Comparison of ENCODE assay signal across 8 mouse cellular contexts in the genomic region with DNA sequence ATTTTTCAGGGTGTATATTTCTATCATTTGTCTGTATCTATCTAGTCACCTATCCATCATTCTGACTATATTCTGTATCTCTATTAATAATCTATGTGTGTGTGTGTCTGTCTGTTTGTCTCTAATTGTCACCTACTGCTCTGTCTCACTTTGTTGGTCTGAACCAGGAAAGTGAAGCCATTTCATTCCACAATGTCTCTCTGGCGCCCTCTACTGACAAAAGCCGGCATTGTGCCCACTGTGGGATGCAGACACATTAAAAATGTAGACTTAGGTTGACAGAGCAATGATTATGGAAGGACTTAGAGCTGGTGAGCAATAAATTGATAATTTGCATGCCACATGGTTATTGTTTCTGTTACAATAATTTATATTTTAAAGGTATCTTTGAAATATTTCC. TPM values are rescaled to one million over a fixed set of nuclear protein-coding genes. Genes with fewer than 3 reads are reported as not detected.
A peak's percentile ranks its signal among the peaks of the same experiment; 100 is the strongest.
DNase-seq lines count a peak whose midpoint lies in the region; ATAC-seq and TF ChIP-seq lines count a peak whose summit lies in the region.

No protein-coding gene starts in this region.

- H3K79me2 ChIP-seq in liver, adult 2 months (ENCODE audit: control insufficient read depth, insufficient read depth, low read length), result no peaks in the 10 kb centered on the region

- no peaks in the 10 kb centered on the region for H3K36me3 ChIP-seq in kidney, embryonic 15.5 days
- peaks cover 19% of the 10 kb centered on the region for H3K36me3 ChIP-seq in liver, adult 2 months (ENCODE audit: control insufficient read depth, insufficient read depth, low read length)
- no peaks in the 10 kb centered on the region for H3K36me3 ChIP-seq in neural tube, embryonic 12.5 days

- ATAC-seq in kidney, embryonic 15.5 days (replicated peaks; ENCODE audit: low FRiP score), result 0 out of 2 replicates have a peak, but pooled peaks have one; percentile 49
- peak; percentile 61; the same call in 1 of the 2 replicates for ATAC-seq in neural tube, embryonic 12.5 days (ENCODE audit: low FRiP score, low read depth)

- 0% methylated on average over 2 of the region's 2 CpGs for WGBS in cerebellum, adult 2 months
- WGBS in kidney, embryonic 15.5 days, result 0% methylated on average over 2 of the region's 2 CpGs
- WGBS in liver, adult 2 months, result 1% methylated on average over 2 of the region's 2 CpGs
- WGBS in neural tube, embryonic 12.5 days, result 1% methylated on average over 2 of the region's 2 CpGs

- TF ChIP-seq CTCF in cerebellum, adult 2 months (IDR thresholded peaks at IDR 0.05; ENCODE audit: borderline replicate concordance, insufficient read depth, low read depth, low read length), result peak; percentile 66
- TF ChIP-seq CTCF in liver, adult 2 months (IDR thresholded peaks at IDR 0.05; ENCODE audit: low read depth, low read length), result peak; percentile 76

- H3K27ac ChIP-seq in cerebellum, adult 2 months (ENCODE audit: insufficient read depth, low read length), result no peak overlapping the region
- no peak overlapping the region for H3K27ac ChIP-seq in kidney, embryonic 15.5 days
- no peak overlapping the region for H3K27ac ChIP-seq in liver, adult 2 months (replicated peaks; ENCODE audit: insufficient read depth, low read depth, low read length)
- no peak overlapping the region for H3K27ac ChIP-seq in neural tube, embryonic 12.5 days

- no peak overlapping the region for H3K4me2 ChIP-seq in kidney, embryonic 15.5 days
- no peak overlapping the region for H3K4me2 ChIP-seq in neural tube, embryonic 12.5 days (replicated peaks)

- TF ChIP-seq POLR2A in cerebellum, adult 2 months (IDR thresholded peaks at IDR 0.05; ENCODE audit: borderline replicate concordance, insufficient read depth, low read length), result no peak
- TF ChIP-seq POLR2A in liver, adult 2 months (IDR thresholded peaks at IDR 0.05; ENCODE audit: extremely low read depth, insufficient read depth, low read length), result no peak

- H3K9me3 ChIP-seq in kidney, embryonic 15.5 days (replicated peaks), result no peaks in the 10 kb centered on the region
- no peaks in the 10 kb centered on the region for H3K9me3 ChIP-seq in neural tube, embryonic 12.5 days

- no peak overlapping the region for H3K4me3 ChIP-seq in cerebellum, adult 2 months (replicated peaks; ENCODE audit: insufficient read depth, low read depth, low read length)
- no peak overlapping the region for H3K4me3 ChIP-seq in kidney, embryonic 15.5 days (replicated peaks)
- no peak overlapping the region for H3K4me3 ChIP-seq in liver, adult 2 months (ENCODE audit: insufficient read depth, low read depth, low read length)
- no peak overlapping the region for H3K4me3 ChIP-seq in neural tube, embryonic 12.5 days

- H3K4me1 ChIP-seq in cerebellum, adult 2 months (ENCODE audit: control insufficient read depth, insufficient read depth, low read length), result no peaks in the 10 kb centered on the region
- H3K4me1 ChIP-seq in kidney, embryonic 15.5 days, result no peaks in the 10 kb centered on the region
- peaks cover 1% of the 10 kb centered on the region; the same call in 1 of the 2 replicates for H3K4me1 ChIP-seq in liver, adult 2 months (ENCODE audit: control insufficient read depth, insufficient read depth, low read length)
- no peaks in the 10 kb centered on the region for H3K4me1 ChIP-seq in neural tube, embryonic 12.5 days

- DNase-seq in gastrocnemius, adult 18-20 months (ENCODE audit: low spot score), result peak; percentile 76
- no peak for DNase-seq in gastrocnemius, postnatal 25 days
- DNase-seq in cerebellum, adult 2 months, result peak; percentile 41 to 69
- peak; percentile 20 to 77 for DNase-seq in frontal cortex, postnatal 10 days (ENCODE audit: low spot score in 2 of 2)
- peak; percentile 59 for DNase-seq in liver, adult 2 months (ENCODE audit: extremely low read depth, low read depth, low spot score)
- DNase-seq in testis, postnatal 14 days (ENCODE audit: low spot score), result peak; percentile 52

- no peak overlapping the region for H3K9ac ChIP-seq in kidney, embryonic 15.5 days
- no peak overlapping the region for H3K9ac ChIP-seq in liver, adult 2 months (ENCODE audit: low read depth, low read length)
- no peak overlapping the region for H3K9ac ChIP-seq in neural tube, embryonic 12.5 days

- H3K27me3 ChIP-seq in cerebellum, adult 2 months (ENCODE audit: control insufficient read depth, insufficient read depth, low read length), result no peaks in the 10 kb centered on the region
- H3K27me3 ChIP-seq in kidney, embryonic 15.5 days, result no peaks in the 10 kb centered on the region
- no peaks in the 10 kb centered on the region for H3K27me3 ChIP-seq in liver, adult 2 months (ENCODE audit: control insufficient read depth, insufficient read depth, low read length)
- no peaks in the 10 kb centered on the region for H3K27me3 ChIP-seq in neural tube, embryonic 12.5 days (replicated peaks)

RNA-seq across cellular contexts. Expression of gene Serpina10, which starts 12.1 kb away (rescaled TPM):
- under 1 TPM in 1 of 2 experiments, not detected in 1; 0.26 TPM for total RNA-seq in gastrocnemius, adult 18-20 months (2021)
- total RNA-seq in gastrocnemius, postnatal 25 days (2021), result not detected
- polyA plus RNA-seq in cerebellum, adult 2 months (2012; rRNA removed), result not detected in 2 replicates
- 1.1 and 1.4 TPM in 2 replicates for polyA plus RNA-seq in kidney, embryonic 15.5 days (2015; fragmentation: Nextera tagmentation; extraction: Ambion mirVana)
- total RNA-seq in liver, adult 2 months (2014; rRNA removed), result 204 and 223 TPM in 2 replicates
- polyA plus RNA-seq in liver, adult 2 months (2012; rRNA removed), result 74.7 and 83.9 TPM in 2 replicates
- polyA plus RNA-seq in neural tube, embryonic 12.5 days (2016; fragmentation: Nextera tagmentation; extraction: Ambion mirVana), result 0.05 and 0.06 TPM in 2 replicates

RNA-seq across cellular contexts. Expression of gene Serpina6, which starts 13.7 kb away (rescaled TPM):
- not detected for total RNA-seq in gastrocnemius, adult 18-20 months (2021)
- total RNA-seq in gastrocnemius, postnatal 25 days (2021), result not detected
- polyA plus RNA-seq in cerebellum, adult 2 months (2012; rRNA removed), result not detected in 2 replicates
- polyA plus RNA-seq in kidney, embryonic 15.5 days (2015; fragmentation: Nextera tagmentation; extraction: Ambion mirVana), result 11.9 and 29.8 TPM in 2 replicates
- total RNA-seq in liver, adult 2 months (2014; rRNA removed), result 256 and 388 TPM in 2 replicates
- polyA plus RNA-seq in liver, adult 2 months (2012; rRNA removed), result 227 and 246 TPM in 2 replicates
- 0.69 and 0.89 TPM in 2 replicates for polyA plus RNA-seq in neural tube, embryonic 12.5 days (2016; fragmentation: Nextera tagmentation; extraction: Ambion mirVana)

RNA-seq across cellular contexts. Expression of gene Serpina16, which starts 32.6 kb away (rescaled TPM):
- total RNA-seq in gastrocnemius, adult 18-20 months (2021), result not detected
- not detected for total RNA-seq in gastrocnemius, postnatal 25 days (2021)
- not detected in 2 replicates for polyA plus RNA-seq in cerebellum, adult 2 months (2012; rRNA removed)
- not detected in 2 replicates for polyA plus RNA-seq in kidney, embryonic 15.5 days (2015; fragmentation: Nextera tagmentation; extraction: Ambion mirVana)
- not detected in 2 replicates for total RNA-seq in liver, adult 2 months (2014; rRNA removed)
- polyA plus RNA-seq in liver, adult 2 months (2012; rRNA removed), result not detected in 2 replicates
- not detected in 2 replicates for polyA plus RNA-seq in neural tube, embryonic 12.5 days (2016; fragmentation: Nextera tagmentation; extraction: Ambion mirVana)

RNA-seq across cellular contexts. Expression of gene Serpina1f, which starts 52.0 kb away (rescaled TPM):
- not detected for total RNA-seq in gastrocnemius, adult 18-20 months (2021)
- total RNA-seq in gastrocnemius, postnatal 25 days (2021), result not detected
- not detected in 2 replicates for polyA plus RNA-seq in cerebellum, adult 2 months (2012; rRNA removed)
- not detected in 2 replicates for polyA plus RNA-seq in kidney, embryonic 15.5 days (2015; fragmentation: Nextera tagmentation; extraction: Ambion mirVana)
- total RNA-seq in liver, adult 2 months (2014; rRNA removed), result not detected in 2 replicates
- polyA plus RNA-seq in liver, adult 2 months (2012; rRNA removed), result not detected in 2 replicates
- polyA plus RNA-seq in neural tube, embryonic 12.5 days (2016; fragmentation: Nextera tagmentation; extraction: Ambion mirVana), result not detected in 2 replicates

Comparison
In these comparisons a context has a peak if more than half of its experiments do, and no peak if none do; other contexts are left out.
1. RNA of gene Serpina10, which starts 12.1 kb away (polyA plus RNA-seq): 74.7 to 83.9 TPM in liver, adult 2 months; 1.1 to 1.4 TPM in kidney, embryonic 15.5 days, 0.05 to 0.06 TPM in neural tube, embryonic 12.5 days and not detected in cerebellum, adult 2 months; every median in the first group is over 10 times any median in the second.